Mouse (Mus musculus): ENCODE measurements around the gene Rhox2c. TPM values are rescaled to one million over a fixed set of nuclear protein-coding genes. Genes with fewer than 3 reads are reported as not detected.
"Not testable (repeated sequence)": the region's sequence is repeated elsewhere in the genome, so short reads cannot be mapped to it uniquely, and the experiment has no call there.

The Rhox2c gene
- not detected in 2 replicates for polyA plus RNA-seq (2012; rRNA removed)

GRCm38 (mm10) chrX:37453380-37453779 lies at the start of gene Rhox2c:
Gene Rhox2c (plus strand): TSS chrX:37453680.
- 95% methylated on average over 9 of the region's 10 CpGs for WGBS
- H3K36me3 ChIP-seq (ENCODE audit: control insufficient read depth, insufficient read depth, low read length); H3K27me3 ChIP-seq (ENCODE audit: control insufficient read depth, insufficient read depth, low read length); H3K4me3 ChIP-seq (ENCODE audit: extremely low read depth, insufficient read depth, insufficient read length); DNase-seq (ENCODE audit: low read depth in 1 of 2, low spot score in 2 of 2); H3K4me1 ChIP-seq (ENCODE audit: control insufficient read depth, insufficient read depth, insufficient read length); H3K27ac ChIP-seq (ENCODE audit: insufficient read depth, low read length): not testable (repeated sequence)

DNA sequence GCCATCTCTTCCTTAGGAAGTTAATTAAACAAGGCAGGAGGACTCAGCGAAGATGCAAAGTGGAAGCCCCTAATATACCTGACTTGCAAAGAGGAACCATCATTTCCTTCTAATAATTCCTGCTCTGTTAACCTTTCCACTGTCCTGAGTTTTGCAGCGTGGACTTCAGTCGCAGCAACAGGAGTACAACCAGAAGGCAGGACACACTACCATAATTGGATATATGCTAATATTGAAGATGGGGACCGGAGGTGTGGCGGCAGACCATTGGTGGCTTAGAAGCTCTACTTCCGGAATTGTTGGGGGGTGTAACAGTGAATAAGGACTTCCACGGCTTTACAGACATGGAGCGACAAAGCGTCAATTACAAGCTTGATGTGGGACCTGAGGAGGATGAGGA lies 41.7 kb upstream of the Rhox2c start, which contains the start of gene Rhox2b:
Gene Rhox2b, plus strand, starts transcription at position 301 of the 400 bp plus-strand sequence.
- not testable (repeated sequence) for H3K4me1 ChIP-seq (ENCODE audit: control insufficient read depth, insufficient read depth, insufficient read length); H3K4me3 ChIP-seq (ENCODE audit: extremely low read depth, insufficient read depth, insufficient read length)
- no CpG with 5 or more reads among the region's 9 CpGs for WGBS

DNA sequence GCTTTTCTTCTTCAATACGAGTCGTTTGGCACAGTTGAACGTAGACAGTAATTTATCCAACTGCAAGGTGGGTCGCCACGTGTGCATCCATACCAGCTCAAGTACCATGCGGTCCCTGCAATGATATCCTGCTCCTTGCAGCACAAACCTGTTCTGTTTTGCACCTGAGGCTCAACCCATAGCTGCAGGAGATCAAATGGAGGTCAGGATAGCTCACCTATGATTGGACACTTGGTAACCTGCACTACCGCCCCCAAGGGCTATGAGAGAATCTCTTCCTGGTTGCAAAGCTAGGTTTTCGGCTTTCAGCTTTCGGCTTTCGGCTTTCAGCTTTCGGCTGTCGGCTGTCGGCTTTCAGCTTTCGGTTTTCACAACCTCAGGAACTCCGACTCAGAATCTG lies 21.3 kb upstream of the Rhox2c start, which contains the start of gene Rhox4b:
Gene Rhox4b, plus strand, starts transcription at position 301 of the 400 bp plus-strand sequence.
- WGBS: 92% methylated on average over 14 of the region's 15 CpGs
- not testable (repeated sequence) for DNase-seq (ENCODE audit: low read depth in 1 of 2, low spot score in 2 of 2); H3K4me3 ChIP-seq (ENCODE audit: extremely low read depth, insufficient read depth, insufficient read length); H3K4me1 ChIP-seq (ENCODE audit: control insufficient read depth, insufficient read depth, insufficient read length); H3K36me3 ChIP-seq (ENCODE audit: control insufficient read depth, insufficient read depth, low read length); H3K27me3 ChIP-seq (ENCODE audit: control insufficient read depth, insufficient read depth, low read length); H3K27ac ChIP-seq (ENCODE audit: insufficient read depth, low read length)

More for the DNA sequence above, 41.7 kb upstream of the Rhox2c start, which contains the start of gene Rhox2b:
- not testable (repeated sequence) for H3K36me3 ChIP-seq (ENCODE audit: control insufficient read depth, insufficient read depth, low read length); H3K27ac ChIP-seq (ENCODE audit: insufficient read depth, low read length); DNase-seq (ENCODE audit: low read depth in 1 of 2, low spot score in 2 of 2); H3K27me3 ChIP-seq (ENCODE audit: control insufficient read depth, insufficient read depth, low read length)

DNA sequence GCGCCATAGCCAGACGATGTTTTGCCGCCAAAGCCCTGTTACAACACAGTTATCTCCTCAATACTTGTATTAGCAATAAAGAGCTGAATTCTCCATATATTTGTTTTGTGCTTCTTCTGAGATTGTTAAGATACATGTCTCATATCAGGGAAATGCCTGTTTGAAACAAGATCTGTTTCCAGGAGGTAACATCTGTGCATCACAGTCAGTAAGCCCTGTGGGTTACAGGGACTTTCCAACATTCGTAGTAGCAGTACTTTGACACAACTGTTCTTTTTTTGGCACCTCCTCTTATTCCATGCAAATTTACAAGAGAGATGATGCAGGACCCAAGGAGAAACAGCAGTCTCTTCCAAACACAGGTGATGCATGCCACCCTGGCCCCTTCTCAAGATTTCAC lies 4.8 kb downstream of the Rhox2c start, which contains the start of gene Rhox3c:
Gene Rhox3c, plus strand, starts transcription at position 301 of the 400 bp plus-strand sequence.
- not testable (repeated sequence) for H3K36me3 ChIP-seq (ENCODE audit: control insufficient read depth, insufficient read depth, low read length); DNase-seq (ENCODE audit: low read depth in 1 of 2, low spot score in 2 of 2); H3K4me1 ChIP-seq (ENCODE audit: control insufficient read depth, insufficient read depth, insufficient read length); H3K27me3 ChIP-seq (ENCODE audit: control insufficient read depth, insufficient read depth, low read length); H3K27ac ChIP-seq (ENCODE audit: insufficient read depth, low read length); H3K4me3 ChIP-seq (ENCODE audit: extremely low read depth, insufficient read depth, insufficient read length)
- 87% methylated on average over 3 of the region's 4 CpGs for WGBS

- H3K4me1 ChIP-seq (ENCODE audit: control insufficient read depth, insufficient read depth, insufficient read length); H3K4me3 ChIP-seq (ENCODE audit: extremely low read depth, insufficient read depth, insufficient read length); H3K36me3 ChIP-seq (ENCODE audit: control insufficient read depth, insufficient read depth, low read length); H3K27me3 ChIP-seq (ENCODE audit: control insufficient read depth, insufficient read depth, low read length); DNase-seq (ENCODE audit: low read depth in 1 of 2, low spot score in 2 of 2); H3K27ac ChIP-seq (ENCODE audit: insufficient read depth, low read length): not testable (repeated sequence)
- WGBS: 92% methylated on average over 14 of the region's 14 CpGs
Measured at GRCm38 (mm10) chrX:37480037-37480436, 26.6 kb downstream of the Rhox2c start, which contains the start of gene Rhox4c. Gene Rhox4c (plus strand): TSS chrX:37480337.

- H3K4me3 ChIP-seq (ENCODE audit: extremely low read depth, insufficient read depth, insufficient read length); H3K27me3 ChIP-seq (ENCODE audit: control insufficient read depth, insufficient read depth, low read length); DNase-seq (ENCODE audit: low read depth in 1 of 2, low spot score in 2 of 2); H3K27ac ChIP-seq (ENCODE audit: insufficient read depth, low read length); H3K4me1 ChIP-seq (ENCODE audit: control insufficient read depth, insufficient read depth, insufficient read length); H3K36me3 ChIP-seq (ENCODE audit: control insufficient read depth, insufficient read depth, low read length): not testable (repeated sequence)
- 89% methylated on average over 17 of the region's 18 CpGs for WGBS
Measured at GRCm38 (mm10) chrX:37514059-37514458, 60.6 kb downstream of the Rhox2c start, which contains the start of gene Rhox4d. Gene Rhox4d (plus strand): TSS chrX:37514359.

Other genes starting within 250 kb of the Rhox2c start
- gene Gm9, start 242.6 kb upstream of the Rhox2c start, polyA plus RNA-seq (2012; rRNA removed): not detected in 2 replicates
- gene Rhox1, start 231.4 kb upstream of the Rhox2c start, polyA plus RNA-seq (2012; rRNA removed): not detected in 2 replicates
- not detected in 2 replicates for gene Rhox2a, start 208.7 kb upstream of the Rhox2c start, polyA plus RNA-seq (2012; rRNA removed)
- not detected in 2 replicates for gene Rhox3a, start 203.8 kb upstream of the Rhox2c start, polyA plus RNA-seq (2012; rRNA removed)
- gene Rhox4a, start 188.3 kb upstream of the Rhox2c start, polyA plus RNA-seq (2012; rRNA removed): not detected in 2 replicates
- not detected in 2 replicates for gene Rhox3a2, start 73.7 kb upstream of the Rhox2c start, polyA plus RNA-seq (2012; rRNA removed)
- gene Rhox4a2, start 62.8 kb upstream of the Rhox2c start, polyA plus RNA-seq (2012; rRNA removed): not detected in 2 replicates
- not detected in 2 replicates for gene Rhox2b, start 41.6 kb upstream of the Rhox2c start, polyA plus RNA-seq (2012; rRNA removed)
- gene Rhox4b, start 21.2 kb upstream of the Rhox2c start, polyA plus RNA-seq (2012; rRNA removed): not detected in 2 replicates
- not detected in 2 replicates for gene Rhox3c, start 4.9 kb downstream of the Rhox2c start, polyA plus RNA-seq (2012; rRNA removed)
- gene Rhox4c, start 26.7 kb downstream of the Rhox2c start, polyA plus RNA-seq (2012; rRNA removed): not detected in 2 replicates
- gene Rhox2d, start 39.7 kb downstream of the Rhox2c start, polyA plus RNA-seq (2012; rRNA removed): not detected in 2 replicates
- not detected in 2 replicates for gene Rhox4d, start 60.7 kb downstream of the Rhox2c start, polyA plus RNA-seq (2012; rRNA removed)
- not detected in 2 replicates for gene Rhox2e, start 76.8 kb downstream of the Rhox2c start, polyA plus RNA-seq (2012; rRNA removed)
- not detected in 2 replicates for gene Rhox3e, start 88.3 kb downstream of the Rhox2c start, polyA plus RNA-seq (2012; rRNA removed)
- not detected in 2 replicates for gene Rhox4e, start 103.7 kb downstream of the Rhox2c start, polyA plus RNA-seq (2012; rRNA removed)
- not detected in 2 replicates for gene Rhox2f, start 117.7 kb downstream of the Rhox2c start, polyA plus RNA-seq (2012; rRNA removed)
- gene Rhox3f, start 127.3 kb downstream of the Rhox2c start, polyA plus RNA-seq (2012; rRNA removed): not detected in 2 replicates
- not detected in 2 replicates for gene Rhox4f, start 154.0 kb downstream of the Rhox2c start, polyA plus RNA-seq (2012; rRNA removed)
- not detected in 2 replicates for gene Rhox3g, start 174.9 kb downstream of the Rhox2c start, polyA plus RNA-seq (2012; rRNA removed)
- not detected in 2 replicates for gene Rhox2g, start 189.8 kb downstream of the Rhox2c start, polyA plus RNA-seq (2012; rRNA removed)
- gene Rhox4g, start 197.6 kb downstream of the Rhox2c start, polyA plus RNA-seq (2012; rRNA removed): not detected in 2 replicates
- not detected in 2 replicates for gene Rhox3h, start 215.1 kb downstream of the Rhox2c start, polyA plus RNA-seq (2012; rRNA removed)
- not detected in 2 replicates for gene Rhox2h, start 219.6 kb downstream of the Rhox2c start, polyA plus RNA-seq (2012; rRNA removed)

All from spleen, adult 2 months (tissue).